Comparison of ENCODE assay signal across 13 mouse cellular contexts in genomic region chr2:33283674-33284073, GRCm38 (mm10).
DNase-seq lines count a peak whose midpoint lies in the region; ATAC-seq lines count a peak whose summit lies in the region.
"Had no signal": no experiment of that assay in that cellular context is flagged by ENCODE, and none has a peak within 500 bp of the region (broad histone marks: within the 10 kb centered on the region; RNA-seq: fewer than 3 reads in every experiment).

No protein-coding gene starts in this region.

- peak; percentile 60 to 75 for DNase-seq in heart, adult 18-20 months
- no peak for DNase-seq in heart, postnatal 4 days
- DNase-seq in liver = no peak
- DNase-seq in kidney, postnatal 10 days = peak; percentile 27
- DNase-seq in lung, postnatal 36 days = peak; percentile 26
- DNase-seq in thymus, postnatal 36 days = no peak
- no peak for DNase-seq in midbrain, embryonic 10.5 days (ENCODE audit: low spot score)
- DNase-seq: adrenal gland, postnatal 25 days had no signal

- peaks cover 2% of the 10 kb centered on the region for H3K4me1 ChIP-seq in liver, embryonic 16.5 days (ENCODE audit: control insufficient read depth, low read depth, low read length)
- H3K4me1 ChIP-seq in midbrain, embryonic 10.5 days = no peaks in the 10 kb centered on the region
- H3K4me1 ChIP-seq: forebrain, embryonic 12.5 days; midbrain, embryonic 12.5 days had no signal

- H3K27me3 ChIP-seq in liver, embryonic 16.5 days (ENCODE audit: control insufficient read depth, insufficient read depth, low read depth, low read length) = no peaks in the 10 kb centered on the region
- H3K27me3 ChIP-seq in midbrain, embryonic 10.5 days (ENCODE audit: low read depth, poor library complexity, severe bottlenecking) = no peaks in the 10 kb centered on the region
- H3K27me3 ChIP-seq: forebrain, embryonic 12.5 days; midbrain, embryonic 12.5 days had no signal

- peak; percentile 32; the same call in 1 of the 2 replicates for ATAC-seq in liver, embryonic 16.5 days (ENCODE audit: low read depth)

- 0 out of 2 replicates have a peak overlapping the region, but pooled peaks have one; percentile 33 for H3K27ac ChIP-seq in liver, embryonic 16.5 days (ENCODE audit: low read length)
- H3K27ac ChIP-seq in midbrain, embryonic 10.5 days (replicated peaks) = no peak overlapping the region
- H3K27ac ChIP-seq: forebrain, embryonic 12.5 days; liver, embryonic 14.5 days; midbrain, embryonic 12.5 days had no signal

- no peak overlapping the region for H3K4me2 ChIP-seq in liver, embryonic 16.5 days (ENCODE audit: low read depth, low read length)
- H3K4me2 ChIP-seq: forebrain, embryonic 12.5 days; midbrain, embryonic 12.5 days had no signal

- WGBS in liver, embryonic 16.5 days (ENCODE audit: insufficient replicate concordance) = 53% methylated on average over 2 of the region's 2 CpGs
- 85% methylated on average over 2 of the region's 2 CpGs for WGBS in midbrain, embryonic 10.5 days

- H3K36me3 ChIP-seq in liver, embryonic 16.5 days (ENCODE audit: control insufficient read depth, insufficient read depth) = no peaks in the 10 kb centered on the region
- peaks cover 6% of the 10 kb centered on the region; the same call in 1 of the 2 replicates for H3K36me3 ChIP-seq in midbrain, embryonic 10.5 days

- no peak overlapping the region for H3K4me3 ChIP-seq in liver, embryonic 16.5 days (ENCODE audit: low read depth, low read length)
- no peak overlapping the region for H3K4me3 ChIP-seq in midbrain, embryonic 10.5 days
- H3K4me3 ChIP-seq: forebrain, embryonic 12.5 days; midbrain, embryonic 12.5 days had no signal

- H3K9ac ChIP-seq in liver, embryonic 16.5 days (ENCODE audit: low read depth, low read length) = no peak overlapping the region
- H3K9ac ChIP-seq: forebrain, embryonic 12.5 days; liver, embryonic 14.5 days; midbrain, embryonic 12.5 days had no signal

- H3K9me3 ChIP-seq in liver, embryonic 16.5 days (replicated peaks; ENCODE audit: control insufficient read depth, low read length) = no peaks in the 10 kb centered on the region
- H3K9me3 ChIP-seq in midbrain, embryonic 10.5 days (replicated peaks) = no peaks in the 10 kb centered on the region
- H3K9me3 ChIP-seq: forebrain, embryonic 12.5 days; G1E; midbrain, embryonic 12.5 days had no signal

Comparison
In these comparisons a context has a peak if more than half of its experiments do, and no peak if none do; other contexts are left out.
1. DNase-seq: peak in heart, adult 18-20 months (2 of 2), kidney, postnatal 10 days (single experiment) and lung, postnatal 36 days (single experiment); none in heart, postnatal 4 days (single experiment), liver (single experiment), thymus, postnatal 36 days (0 of 2) and midbrain, embryonic 10.5 days (single experiment).